Mouse (Mus musculus) heart, adult 8-10 months (tissue): ENCODE measurements around the gene Lysmd3. TPM values are rescaled to one million over a fixed set of nuclear protein-coding genes. Genes with fewer than 3 reads are reported as not detected.
"Not testable (repeated sequence)": the region's sequence is repeated elsewhere in the genome, so short reads cannot be mapped to it uniquely, and the experiment has no call there.

ENCODE experiments used
- DNase-seq: peaks from one replicate; pipeline ENCODE4 v3.0.0; 2022; ENCODE audit warnings: low spot score
- total RNA-seq, 4 experiments: library from RNA; stranded (reverse); gene quantifications; 2 replicates each; pipeline ENCODE4 v1.2.4; 2022

Lysmd3 gene
- total RNA-seq: 10 to 100 TPM; 11.9 to 15.0 (median 14.2) TPM

- peak; percentile 88 for DNase-seq
Observed at GRCm38 (mm10) chr13:81657351-81658052, at the start of gene Lysmd3. TSS of gene Lysmd3 (plus strand) at chr13:81657663.

- no peak for DNase-seq
Observed at GRCm38 (mm10) chr13:81610349-81610748, 47.1 kb upstream of the Lysmd3 start.

- not testable (repeated sequence) for DNase-seq
Observed at GRCm38 (mm10) chr13:81627861-81628260, 29.6 kb upstream of the Lysmd3 start.

- no peak for DNase-seq
Observed at GRCm38 (mm10) chr13:81628631-81629190, 28.8 kb upstream of the Lysmd3 start.

- DNase-seq: no peak
Observed at GRCm38 (mm10) chr13:81629395-81629794, 28.1 kb upstream of the Lysmd3 start.

GRCm38 (mm10) chr13:81630566-81630965 lies 26.9 kb upstream of the Lysmd3 start:
- no peak for DNase-seq

GRCm38 (mm10) chr13:81632720-81633415 lies 24.6 kb upstream of the Lysmd3 start, which contains the start of gene Adgrv1:
TSS of gene Adgrv1 (minus strand) at chr13:81633154.
- DNase-seq: peak; percentile 6

GRCm38 (mm10) chr13:81639624-81640023 lies 17.8 kb upstream of the Lysmd3 start:
- no peak for DNase-seq

- no peak for DNase-seq
Observed at GRCm38 (mm10) chr13:81640881-81641280, 16.6 kb upstream of the Lysmd3 start.

GRCm38 (mm10) chr13:81641289-81642045 lies 16.0 kb upstream of the Lysmd3 start:
- no peak for DNase-seq

GRCm38 (mm10) chr13:81642491-81643149 lies 14.8 kb upstream of the Lysmd3 start:
- no peak for DNase-seq

- DNase-seq: no peak
Observed at GRCm38 (mm10) chr13:81644047-81644565, 13.4 kb upstream of the Lysmd3 start.

GRCm38 (mm10) chr13:81646348-81646747 lies 11.1 kb upstream of the Lysmd3 start:
- no peak for DNase-seq

- DNase-seq: not testable (repeated sequence)
Observed at GRCm38 (mm10) chr13:81650382-81650781, 7.1 kb upstream of the Lysmd3 start.

- DNase-seq: no peak
Observed at GRCm38 (mm10) chr13:81656091-81656850, 1.2 kb upstream of the Lysmd3 start.

GRCm38 (mm10) chr13:81657008-81657350 lies 484 bp upstream of the Lysmd3 start:
- no peak for DNase-seq

GRCm38 (mm10) chr13:81658053-81658752 lies 740 bp downstream of the Lysmd3 start:
- peak; percentile 24 for DNase-seq

GRCm38 (mm10) chr13:81663566-81664330 lies 6.3 kb downstream of the Lysmd3 start:
- no peak for DNase-seq

GRCm38 (mm10) chr13:81664331-81664698 lies 6.9 kb downstream of the Lysmd3 start:
- no peak for DNase-seq
